Mouse (Mus musculus) frontal cortex, postnatal 25 days (tissue): ENCODE measurements around the gene Ncor1.
"Not testable (repeated sequence)": the region's sequence is repeated elsewhere in the genome, so short reads cannot be mapped to it uniquely, and the experiment has no call there.

ENCODE experiments used
- DNase-seq, 2 experiments: peaks; one replicate each; pipeline ENCODE4 v3.0.0; 2022; ENCODE audit warnings: low spot score in 2 of 2

Gene Ncor1

DNA sequence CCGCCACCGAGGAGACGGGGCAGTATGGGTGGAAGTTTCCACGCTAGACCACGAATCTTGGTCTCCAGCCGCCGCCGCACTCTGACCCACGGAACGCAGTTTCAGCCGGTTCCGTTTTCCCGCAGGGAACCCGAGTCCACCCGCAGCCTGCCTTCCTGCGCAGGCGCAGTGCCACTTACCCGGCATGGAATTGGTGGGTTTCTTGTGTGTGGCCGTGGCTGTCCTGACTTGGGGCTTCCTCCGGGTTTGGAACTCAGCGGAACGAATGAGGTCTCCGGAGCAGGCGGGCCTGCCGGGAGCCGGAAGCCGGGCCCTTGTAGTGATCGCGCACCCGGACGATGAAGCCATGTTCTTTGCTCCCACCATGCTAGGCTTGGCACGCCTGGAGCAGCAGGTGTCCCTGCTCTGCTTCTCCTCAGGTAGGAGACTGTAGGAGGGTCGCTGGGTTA lies at the start of gene Ncor1, which contains the start of gene Pigl:
Ncor1 (minus strand) TSS at position 266 of the 449 bp plus-strand sequence.
Pigl (plus strand) TSS at position 185 of the 449 bp plus-strand sequence.
- peak; percentile 67 to 77 for DNase-seq

DNA sequence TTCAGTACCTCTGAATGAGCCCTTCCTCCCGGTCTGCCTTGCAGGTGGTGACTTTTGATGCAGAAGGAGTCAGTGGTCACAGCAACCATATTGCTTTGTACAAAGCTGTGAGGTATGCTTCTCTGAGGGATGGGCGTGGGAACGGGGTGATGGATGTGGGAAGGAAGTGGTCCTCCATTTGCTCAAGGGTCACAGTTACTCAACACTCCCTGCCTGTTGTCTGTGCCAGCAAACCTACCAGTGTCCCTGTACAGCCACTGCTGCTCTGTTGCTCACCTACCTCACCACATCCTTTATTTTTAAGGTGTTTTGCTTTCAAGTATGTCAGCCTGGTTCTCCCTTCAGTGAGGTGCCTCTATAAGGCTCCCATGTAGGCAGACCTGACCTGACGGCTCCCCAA lies 49.3 kb upstream of the Ncor1 start:
- DNase-seq: no peak

DNA sequence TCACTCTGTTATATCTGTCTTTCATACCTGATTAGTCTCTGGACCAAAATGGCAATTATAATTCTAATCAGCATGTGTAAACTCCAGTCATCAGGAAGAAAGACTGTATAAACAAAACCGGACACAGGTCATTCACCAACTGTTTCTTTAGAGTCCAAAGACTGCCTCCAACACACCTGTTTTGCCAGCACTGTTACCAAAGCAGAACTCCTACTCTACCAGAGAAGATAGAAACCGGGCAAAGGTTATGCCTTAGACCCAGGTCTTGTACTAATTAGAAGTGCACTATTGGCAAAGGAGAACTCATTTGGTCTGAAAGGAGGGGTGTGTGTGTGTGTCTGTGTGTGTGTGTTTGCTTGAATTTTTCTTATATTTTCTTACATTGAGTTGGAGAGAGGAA lies 42.2 kb upstream of the Ncor1 start:
- no peak for DNase-seq

DNA sequence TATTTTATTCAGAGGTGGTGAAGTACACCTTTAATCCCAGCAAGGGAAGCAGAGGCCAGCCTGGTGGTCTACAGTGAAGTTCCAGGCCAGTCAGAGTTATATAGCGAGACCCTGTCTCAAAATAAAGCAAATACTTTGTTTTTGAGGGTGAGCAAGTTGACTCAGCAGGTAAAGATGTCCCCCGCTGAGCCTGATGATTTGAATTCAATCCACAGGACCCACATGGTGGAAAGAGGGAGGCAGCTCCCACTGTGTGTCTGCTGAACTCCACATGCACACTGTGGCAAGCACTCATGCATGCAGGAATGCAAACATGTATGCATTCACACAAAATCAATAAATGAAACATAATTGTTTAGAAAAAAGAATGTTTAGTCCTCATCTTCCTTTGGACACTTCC lies 40.5 kb upstream of the Ncor1 start:
- no peak for DNase-seq

DNA sequence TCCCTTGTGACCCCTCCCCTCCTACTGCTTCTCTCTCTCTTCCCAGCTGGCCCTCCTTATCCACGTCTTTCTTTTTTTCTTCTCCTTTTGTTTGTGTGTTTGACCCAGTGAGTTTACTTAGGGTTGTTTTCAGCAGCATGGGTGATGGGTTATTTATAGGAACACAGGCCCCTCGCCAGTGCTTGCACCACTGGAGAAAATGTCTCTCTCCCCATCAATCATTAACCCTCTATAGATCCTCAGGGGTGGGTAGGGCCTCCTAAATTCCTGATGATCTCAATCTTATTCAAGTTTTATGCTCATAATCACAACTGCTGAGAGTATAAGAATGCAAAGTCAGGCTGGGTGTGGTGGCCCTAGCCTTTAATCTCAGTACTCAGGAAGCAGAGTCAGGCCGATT lies 38.8 kb upstream of the Ncor1 start:
- DNase-seq: no peak

DNA sequence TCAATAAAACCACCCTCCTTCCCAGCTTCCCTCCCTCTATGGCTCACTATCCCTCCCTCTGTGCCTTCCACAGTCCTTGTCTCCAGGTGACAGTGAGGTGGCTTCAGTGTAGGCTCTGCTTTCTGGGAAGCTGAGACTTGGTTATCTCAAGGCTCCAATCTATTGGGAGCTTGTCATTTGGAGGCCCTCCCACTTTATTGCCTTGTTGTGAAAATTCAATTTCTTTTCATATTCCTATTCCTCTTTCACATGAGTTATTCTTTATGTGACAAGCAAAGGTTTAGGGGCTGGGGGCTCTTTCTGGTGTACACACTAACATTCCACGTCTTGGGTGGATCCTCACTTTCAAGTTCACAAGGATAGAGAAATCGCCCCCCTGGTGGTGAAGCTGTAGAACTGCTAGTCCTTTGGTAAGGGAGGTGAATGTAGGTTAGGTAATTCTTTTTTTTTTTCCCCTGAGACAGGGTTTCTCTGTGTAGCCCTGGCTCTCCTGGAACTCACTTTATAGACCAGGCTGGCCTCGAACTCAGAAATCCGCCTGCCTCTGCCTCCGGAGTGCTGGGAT lies 37.9 kb upstream of the Ncor1 start:
- DNase-seq: no peak

GRCm38 (mm10) chr11:62495276-62495801 lies 37.0 kb upstream of the Ncor1 start:
- no peak for DNase-seq

- no peak for DNase-seq
Observed at GRCm38 (mm10) chr11:62494754-62495275, 36.5 kb upstream of the Ncor1 start.

DNA sequence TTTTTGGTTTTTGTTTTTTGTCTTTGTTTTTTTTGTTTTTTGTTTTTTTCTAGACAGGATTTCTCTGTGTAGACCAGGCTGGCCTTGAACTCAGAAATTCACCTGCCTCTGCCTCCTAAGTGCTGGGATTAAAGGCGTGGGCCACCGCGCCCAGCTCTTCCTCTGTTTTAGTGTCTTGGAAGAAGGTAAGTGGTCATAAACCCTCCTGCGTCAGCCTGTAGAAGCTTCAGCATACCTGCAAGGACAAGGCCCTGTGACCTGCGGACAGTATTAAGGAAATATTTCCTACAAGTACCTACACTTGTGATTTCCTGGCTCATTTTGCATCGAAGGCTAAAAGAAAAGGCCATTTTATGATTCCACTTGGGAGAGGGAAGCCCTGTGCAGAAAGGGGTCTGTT lies 35.4 kb upstream of the Ncor1 start:
- DNase-seq: no peak

DNA sequence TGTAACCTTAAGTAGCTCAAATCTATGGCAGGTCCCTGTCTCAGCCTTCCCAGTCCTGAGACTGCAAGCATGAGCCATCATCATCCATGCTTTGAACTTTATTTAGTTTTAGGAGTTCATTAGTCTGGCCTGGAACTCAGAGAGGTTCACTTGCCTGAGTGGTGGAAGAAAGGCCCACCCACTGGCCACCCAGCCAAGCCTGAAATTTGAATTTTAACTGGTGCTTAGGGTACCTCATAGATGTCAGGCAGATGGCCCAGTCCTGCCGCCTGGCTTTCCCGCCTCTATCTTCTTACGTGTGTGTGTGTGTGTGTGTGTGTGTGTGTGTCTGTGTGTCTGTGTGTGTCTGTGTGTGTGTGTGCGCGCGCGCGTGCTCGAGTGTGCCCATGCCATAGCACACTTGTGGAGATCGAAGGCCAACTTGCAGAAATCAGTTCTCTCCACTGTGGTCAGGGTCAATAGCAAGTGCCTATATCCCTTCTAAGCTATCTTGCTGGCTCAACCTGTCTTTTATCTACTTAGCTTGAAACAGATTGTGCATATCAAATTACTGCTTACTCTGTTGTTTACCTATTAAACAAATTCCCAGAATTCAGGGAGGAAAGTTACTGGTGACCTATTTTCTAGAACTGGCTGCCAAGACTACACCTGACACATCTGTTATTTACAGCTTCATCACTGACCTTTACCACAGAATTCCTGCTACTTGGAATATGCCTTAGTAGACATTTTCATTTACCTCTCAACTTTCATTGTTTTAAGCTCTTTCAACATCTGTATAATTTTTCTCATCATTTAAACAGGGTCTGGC lies 29.4 kb upstream of the Ncor1 start:
- no peak for DNase-seq

GRCm38 (mm10) chr11:62486949-62487348 lies 28.6 kb upstream of the Ncor1 start:
- no peak for DNase-seq

- no peak for DNase-seq
Observed at GRCm38 (mm10) chr11:62479581-62479980, 21.2 kb upstream of the Ncor1 start.

GRCm38 (mm10) chr11:62478931-62479330 lies 20.6 kb upstream of the Ncor1 start:
- no peak for DNase-seq

GRCm38 (mm10) chr11:62476156-62476555 lies 17.8 kb upstream of the Ncor1 start:
- DNase-seq: no peak

GRCm38 (mm10) chr11:62473516-62473915 lies 15.2 kb upstream of the Ncor1 start:
- no peak for DNase-seq

DNA sequence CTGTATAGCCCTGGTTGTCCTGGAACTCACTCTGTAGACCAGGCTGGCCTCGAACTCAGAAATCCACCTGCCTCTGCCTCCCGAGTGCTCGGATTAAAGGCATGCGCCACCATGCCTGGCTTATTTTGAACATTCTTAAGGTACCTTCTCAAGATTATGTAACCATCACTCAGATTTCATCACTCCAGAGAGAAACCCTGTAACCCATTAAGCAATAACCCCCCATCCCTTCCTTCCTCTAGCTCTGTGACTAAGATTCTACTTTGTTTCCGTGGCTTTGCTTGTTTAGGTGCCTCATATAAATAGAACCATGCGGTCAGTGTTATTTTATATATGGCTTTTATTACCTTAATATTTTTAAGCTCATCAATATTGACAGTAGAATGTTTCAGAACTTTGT lies 12.1 kb upstream of the Ncor1 start:
- DNase-seq: no peak

DNA sequence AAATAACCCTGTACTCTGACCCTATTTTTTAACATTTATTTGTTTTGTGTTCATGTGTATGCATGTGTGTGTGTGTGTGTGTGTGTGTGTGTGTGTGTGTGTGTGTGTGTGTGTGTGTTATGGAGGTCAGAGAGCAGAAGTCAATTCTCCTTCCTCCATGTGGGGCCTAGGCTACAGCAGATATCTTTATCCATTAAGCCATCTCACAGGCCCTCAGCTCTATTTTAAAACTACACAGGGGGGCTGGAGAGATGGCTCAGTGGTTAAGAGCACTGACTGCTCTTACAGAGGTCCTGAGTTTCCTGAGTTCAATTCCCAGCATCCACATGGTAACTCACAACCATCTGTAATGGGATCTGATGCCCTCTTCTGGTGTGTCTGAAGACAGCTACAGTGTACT lies 8.9 kb upstream of the Ncor1 start:
- not testable (repeated sequence) for DNase-seq

DNA sequence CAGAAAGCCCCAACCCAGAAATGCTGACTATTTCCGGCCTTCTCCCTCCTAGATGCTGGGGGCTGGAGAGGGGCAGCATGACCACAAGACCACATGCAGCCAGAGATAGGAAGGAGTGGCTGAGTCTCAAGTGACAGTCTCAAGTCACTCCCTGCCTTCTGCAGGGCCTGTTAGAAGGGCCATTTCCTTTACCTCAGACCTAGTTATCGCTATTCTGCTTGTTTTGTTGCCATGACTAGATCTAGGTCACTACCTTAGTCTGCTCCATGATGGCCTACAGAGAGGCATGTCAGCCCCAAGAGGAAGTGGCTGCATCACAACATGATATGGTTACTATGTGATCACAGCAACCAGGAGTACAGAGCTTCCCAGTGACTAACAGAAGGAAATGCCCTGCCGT lies 8.2 kb upstream of the Ncor1 start:
- no peak for DNase-seq

GRCm38 (mm10) chr11:62465849-62466248 lies 7.5 kb upstream of the Ncor1 start:
- DNase-seq: no peak

- no peak for DNase-seq
Observed at GRCm38 (mm10) chr11:62464696-62465095, 6.4 kb upstream of the Ncor1 start.

DNA sequence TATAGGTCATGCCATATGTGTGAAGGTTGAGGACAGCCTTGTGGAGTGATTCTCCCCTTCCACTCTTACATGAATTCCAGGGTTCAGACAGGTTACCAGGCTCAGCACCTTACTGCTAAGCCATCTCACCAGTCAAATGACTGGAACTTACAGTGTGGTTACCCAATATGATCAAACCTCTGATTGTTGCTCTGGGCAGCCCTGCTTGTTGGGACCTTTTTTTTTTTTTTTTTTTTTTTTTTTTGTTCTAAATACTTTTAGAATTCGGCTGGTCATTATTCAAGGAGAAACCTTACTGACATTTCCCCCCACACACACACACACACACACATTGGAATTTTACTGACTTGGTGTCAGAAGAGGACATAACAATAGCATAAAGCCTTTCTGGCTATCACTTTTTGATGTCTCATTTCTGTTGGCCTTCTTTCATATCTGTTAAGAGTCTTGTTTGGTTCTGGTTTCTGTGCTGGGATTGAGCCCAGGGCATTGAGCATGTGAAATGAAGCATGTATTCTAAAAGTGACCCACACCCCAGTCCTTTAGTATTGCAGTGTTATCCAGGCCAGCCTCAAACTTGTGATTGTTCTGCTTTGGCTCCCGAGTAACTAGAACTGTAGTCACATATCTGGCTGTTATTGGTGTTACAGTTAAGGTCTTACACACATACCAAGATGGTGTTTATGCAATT lies 5.0 kb upstream of the Ncor1 start:
- no peak for DNase-seq

DNA sequence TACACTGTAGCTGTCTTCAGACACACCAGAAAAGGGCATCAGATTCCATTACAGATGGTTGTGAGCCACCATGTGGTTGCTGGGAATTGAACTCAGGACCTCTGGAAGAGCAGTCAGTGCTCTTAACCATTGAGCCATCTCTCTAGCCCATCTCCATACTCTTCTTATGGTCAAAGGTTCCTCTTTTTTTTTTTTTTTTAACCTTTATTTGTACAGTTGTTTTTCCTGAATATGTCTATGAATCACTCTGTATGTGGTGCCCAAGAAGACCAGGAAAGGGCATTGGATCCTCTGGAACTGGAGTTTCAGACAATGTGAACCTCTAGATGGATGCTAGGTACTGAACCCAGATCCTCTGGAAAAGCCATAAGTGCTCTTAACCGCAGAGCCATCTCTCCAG lies 4.2 kb upstream of the Ncor1 start:
- DNase-seq: not testable (repeated sequence)
